Mouse (Mus musculus) G1E (cell line): ENCODE measurements around the gene Smap1.

Experiments used
- CTCF ChIP-seq: IDR thresholded peaks from 2 replicates; pipeline ENCODE4 v1.5.1; 2012; ENCODE audit warnings: low read depth, low read length, inconsistent platforms, mixed read lengths
- GATA1 ChIP-seq: IDR thresholded peaks from 2 replicates; pipeline ENCODE4 v1.6.1; 2012; ENCODE audit warnings: borderline replicate concordance, low read length, inconsistent platforms, mixed read lengths
- POLR2AphosphoS5 ChIP-seq: IDR thresholded peaks from 2 replicates; pipeline ENCODE4 v1.6.1; 2012; ENCODE audit warnings: low read depth, low read length, inconsistent platforms; ENCODE audit not compliant: insufficient replicate concordance

- TF ChIP-seq GATA1 (no peak), CTCF (no peak), POLR2AphosphoS5 (no peak)
These were observed 33.4 kb upstream of the Smap1 start for GRCm38 (mm10) chr1:23955539-23955938.
